Mouse (Mus musculus) neural tube, embryonic 12.5 days (tissue): ENCODE results near the gene Gm10197. TPM values are rescaled to one million over a fixed set of nuclear protein-coding genes. Genes with fewer than 3 reads are reported as not detected.

Experiments
- ATAC-seq: fragments of 200-750 bp; cut with Nextera tagmentation; 2 replicates; pipeline ENCODE4 v1.8.0; 2017; ENCODE audit warnings: low read depth, mild to moderate bottlenecking, moderate TSS enrichment, moderate library complexity; ENCODE audit not compliant: low FRiP score
- H3K27ac ChIP-seq: fragments of 300-500 bp; sonication (generic); 2 replicates; pipeline ENCODE4 v1.5.1; 2016
- H3K27me3 ChIP-seq: fragments of 300-500 bp; sonication (generic); replicated peaks from 2 replicates; pipeline ENCODE4 v1.6.1; 2016; ENCODE audit warnings: mild to moderate bottlenecking
- H3K36me3 ChIP-seq: fragments of 300-500 bp; sonication (generic); 2 replicates; pipeline ENCODE4 v1.6.1; 2016; ENCODE audit warnings: mild to moderate bottlenecking
- H3K4me1 ChIP-seq: fragments of 300-500 bp; sonication (generic); 2 replicates; pipeline ENCODE4 v1.6.1; 2016
- H3K4me2 ChIP-seq: fragments of 300-500 bp; sonication (generic); replicated peaks from 2 replicates; pipeline ENCODE4 v1.6.1; 2016; ENCODE audit warnings: mild to moderate bottlenecking
- H3K4me3 ChIP-seq: fragments of 300-500 bp; sonication (generic); 2 replicates; pipeline ENCODE4 v1.5.1; 2016
- H3K9ac ChIP-seq: fragments of 300-500 bp; sonication (generic); 2 replicates; pipeline ENCODE4 v1.6.1; 2016; ENCODE audit warnings: mild to moderate bottlenecking
- H3K9me3 ChIP-seq: fragments of 300-500 bp; sonication (generic); 2 replicates; pipeline ENCODE4 v1.6.1; 2016; ENCODE audit warnings: mild to moderate bottlenecking
- WGBS: fragments of 180-500 bp; shearing (Covaris S2); methylation state at CpG from one replicate; pipeline ENCODE4 v1.1.7; 2016; 5-methylcytosine and 5-hydroxymethylcytosine counted together
- polyA plus RNA-seq: library from polyadenylated mRNA; unstranded; fragments of >200 nt; fragmentation: Nextera tagmentation; extraction: Ambion mirVana; gene quantifications from 2 replicates; pipeline ENCODE4 v1.2.1, GENCODE M21; 2016

The Gm10197 gene
- polyA plus RNA-seq, 1 experiment from 2014 or later, result not detected

- ATAC-seq, result no peak
- Histone ChIP-seq H3K36me3 (peaks cover 5% of the 10 kb centered on the region; the same call in 1 of the 2 replicates), H3K9ac (no peak overlapping the region), H3K27ac (no peak overlapping the region), H3K9me3 (no peaks in the 10 kb centered on the region), H3K27me3 (no peaks in the 10 kb centered on the region), H3K4me2 (no peak overlapping the region), H3K4me3 (no peak overlapping the region), H3K4me1 (no peaks in the 10 kb centered on the region)
- 73% methylated on average over 14 of the region's 14 CpGs for WGBS
Measured at GRCm38 (mm10) chr19:53345766-53346165, 25.8 kb downstream of the Gm10197 start.

DNA sequence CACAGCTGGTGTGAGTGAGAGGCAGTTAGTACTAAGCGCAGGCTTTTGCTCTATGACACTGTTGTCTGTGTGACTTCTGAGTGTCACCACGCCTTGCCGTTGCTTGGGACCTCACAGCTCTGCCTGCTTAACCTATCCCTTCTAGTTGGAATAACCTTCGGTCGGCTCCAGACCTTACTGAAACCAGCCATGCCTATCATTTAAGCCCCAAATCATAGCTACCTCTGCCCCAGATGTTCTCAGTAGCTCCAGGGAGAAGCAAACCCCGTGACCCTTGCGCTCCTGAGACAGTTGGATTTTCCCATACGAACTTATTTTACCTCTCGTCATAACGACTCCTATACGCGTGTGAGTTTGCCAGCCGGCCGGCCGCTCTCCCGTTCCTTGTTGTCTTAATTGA, 27.5 kb downstream of the Gm10197 start:
- no peak for ATAC-seq
- Histone ChIP-seq H3K4me2 (no peak overlapping the region), H3K9me3 (no peaks in the 10 kb centered on the region), H3K9ac (no peak overlapping the region), H3K27ac (no peak overlapping the region), H3K36me3 (0 out of 2 replicates have a peak, but pooled peaks cover 3% of the 10 kb centered on the region), H3K4me3 (no peak overlapping the region), H3K27me3 (no peaks in the 10 kb centered on the region), H3K4me1 (no peaks in the 10 kb centered on the region)
- 90% methylated on average over 16 of the region's 16 CpGs for WGBS

GRCm38 (mm10) chr19:53343174-53343881, 28.2 kb downstream of the Gm10197 start:
- no peak overlapping the region for H3K4me2 ChIP-seq
- no peaks in the 10 kb centered on the region for H3K4me1 ChIP-seq
- H3K4me3 ChIP-seq, result no peak overlapping the region
- no peaks in the 10 kb centered on the region for H3K9me3 ChIP-seq
- no peak overlapping the region for H3K9ac ChIP-seq
- H3K27ac ChIP-seq, result no peak overlapping the region
- ATAC-seq, result no peak
- 89% methylated on average over 13 of the region's 13 CpGs for WGBS
- peaks cover 5% of the 10 kb centered on the region; the same call in 1 of the 2 replicates for H3K36me3 ChIP-seq
- no peaks in the 10 kb centered on the region for H3K27me3 ChIP-seq

GRCm38 (mm10) chr19:53340423-53340822, 31.1 kb downstream of the Gm10197 start:
- Histone ChIP-seq H3K36me3 (peaks cover 15% of the 10 kb centered on the region), H3K4me2 (no peak overlapping the region), H3K4me1 (no peaks in the 10 kb centered on the region), H3K27me3 (no peaks in the 10 kb centered on the region), H3K9me3 (no peaks in the 10 kb centered on the region; the same call in 1 of the 2 replicates), H3K4me3 (no peak overlapping the region), H3K27ac (no peak overlapping the region), H3K9ac (no peak overlapping the region)
- ATAC-seq, result no peak
- WGBS, result 37% methylated on average over 6 of the region's 6 CpGs

GRCm38 (mm10) chr19:53335241-53335640, 36.3 kb downstream of the Gm10197 start:
- no peak overlapping the region for H3K4me3 ChIP-seq
- H3K4me1 ChIP-seq, result peaks cover 7% of the 10 kb centered on the region
- peaks cover 32% of the 10 kb centered on the region for H3K36me3 ChIP-seq
- no peaks in the 10 kb centered on the region; the same call in 1 of the 2 replicates for H3K9me3 ChIP-seq
- H3K27ac ChIP-seq, result no peak overlapping the region
- no peak overlapping the region for H3K9ac ChIP-seq
- H3K27me3 ChIP-seq, result no peaks in the 10 kb centered on the region
- no peak for ATAC-seq
- H3K4me2 ChIP-seq, result no peak overlapping the region
- 96% methylated on average over 9 of the region's 9 CpGs for WGBS

GRCm38 (mm10) chr19:53333730-53334129, 37.8 kb downstream of the Gm10197 start:
- peaks cover 12% of the 10 kb centered on the region for H3K4me1 ChIP-seq
- WGBS, result 93% methylated on average over 6 of the region's 6 CpGs
- H3K27me3 ChIP-seq, result no peaks in the 10 kb centered on the region
- H3K4me2 ChIP-seq, result no peak overlapping the region
- H3K9me3 ChIP-seq, result no peaks in the 10 kb centered on the region; the same call in 1 of the 2 replicates
- H3K9ac ChIP-seq, result no peak overlapping the region
- H3K27ac ChIP-seq, result no peak overlapping the region
- no peak for ATAC-seq
- peaks cover 31% of the 10 kb centered on the region for H3K36me3 ChIP-seq
- no peak overlapping the region for H3K4me3 ChIP-seq

DNA sequence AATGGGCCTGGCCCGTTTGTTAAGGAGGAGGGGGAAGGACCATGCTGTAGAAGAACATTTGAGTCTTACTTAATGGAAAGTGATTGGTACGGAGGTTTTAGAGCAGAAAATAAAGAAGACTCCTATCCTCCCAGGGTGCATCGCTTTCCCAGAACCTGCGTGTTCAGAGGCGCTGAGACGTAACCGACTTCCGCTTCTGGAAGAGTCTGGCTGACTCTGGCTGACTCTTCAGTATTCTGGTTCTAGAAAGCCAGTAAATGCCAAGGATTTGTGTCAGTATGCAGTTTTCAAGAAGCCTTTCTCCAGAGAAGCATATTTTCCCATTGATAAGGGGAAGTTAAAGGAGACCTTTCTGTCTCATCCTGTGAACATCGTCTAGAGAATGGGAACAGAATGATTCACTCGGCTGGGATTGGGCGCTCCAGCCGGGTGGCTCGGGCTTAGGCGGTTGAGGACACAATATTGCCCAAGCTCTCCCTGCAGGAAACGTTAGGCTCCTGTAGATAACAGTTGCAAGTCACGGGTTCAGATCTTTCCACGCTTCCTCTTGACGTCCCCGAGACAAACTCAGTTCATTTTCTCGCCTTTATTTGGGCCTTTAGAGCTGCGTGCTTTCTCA, 39.6 kb downstream of the Gm10197 start:
- no peaks in the 10 kb centered on the region for H3K9me3 ChIP-seq
- H3K36me3 ChIP-seq, result peaks cover 18% of the 10 kb centered on the region
- peaks cover 12% of the 10 kb centered on the region for H3K4me1 ChIP-seq
- no peak overlapping the region for H3K27ac ChIP-seq
- no peak for ATAC-seq
- no peak overlapping the region for H3K4me3 ChIP-seq
- no peak overlapping the region for H3K4me2 ChIP-seq
- no peak overlapping the region for H3K9ac ChIP-seq
- no peaks in the 10 kb centered on the region for H3K27me3 ChIP-seq
- WGBS, result 95% methylated on average over 21 of the region's 21 CpGs

DNA sequence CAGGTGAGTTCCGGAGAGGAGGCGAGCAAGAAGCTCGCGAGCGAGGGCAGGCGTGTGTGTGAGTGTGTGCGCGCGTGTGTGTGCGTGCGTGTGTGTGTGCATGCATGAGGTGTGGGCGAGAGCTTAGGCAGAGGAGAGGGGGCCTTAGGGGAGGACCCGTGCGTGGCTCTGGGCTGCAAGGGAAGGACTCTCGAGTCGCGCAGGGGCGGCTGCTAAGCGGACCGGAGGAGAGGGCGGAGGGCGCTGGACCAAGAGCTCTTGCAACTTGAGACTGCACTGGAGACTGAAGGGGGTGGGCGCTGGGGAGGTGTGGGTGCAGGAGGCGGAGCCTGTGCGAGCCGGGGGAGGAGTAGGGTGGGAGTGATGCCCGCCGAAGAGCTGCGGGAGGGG, 41.6 kb downstream of the Gm10197 start:
- H3K27ac ChIP-seq, result no peak overlapping the region
- under 1% methylated on average over 29 of the region's 29 CpGs for WGBS

DNA sequence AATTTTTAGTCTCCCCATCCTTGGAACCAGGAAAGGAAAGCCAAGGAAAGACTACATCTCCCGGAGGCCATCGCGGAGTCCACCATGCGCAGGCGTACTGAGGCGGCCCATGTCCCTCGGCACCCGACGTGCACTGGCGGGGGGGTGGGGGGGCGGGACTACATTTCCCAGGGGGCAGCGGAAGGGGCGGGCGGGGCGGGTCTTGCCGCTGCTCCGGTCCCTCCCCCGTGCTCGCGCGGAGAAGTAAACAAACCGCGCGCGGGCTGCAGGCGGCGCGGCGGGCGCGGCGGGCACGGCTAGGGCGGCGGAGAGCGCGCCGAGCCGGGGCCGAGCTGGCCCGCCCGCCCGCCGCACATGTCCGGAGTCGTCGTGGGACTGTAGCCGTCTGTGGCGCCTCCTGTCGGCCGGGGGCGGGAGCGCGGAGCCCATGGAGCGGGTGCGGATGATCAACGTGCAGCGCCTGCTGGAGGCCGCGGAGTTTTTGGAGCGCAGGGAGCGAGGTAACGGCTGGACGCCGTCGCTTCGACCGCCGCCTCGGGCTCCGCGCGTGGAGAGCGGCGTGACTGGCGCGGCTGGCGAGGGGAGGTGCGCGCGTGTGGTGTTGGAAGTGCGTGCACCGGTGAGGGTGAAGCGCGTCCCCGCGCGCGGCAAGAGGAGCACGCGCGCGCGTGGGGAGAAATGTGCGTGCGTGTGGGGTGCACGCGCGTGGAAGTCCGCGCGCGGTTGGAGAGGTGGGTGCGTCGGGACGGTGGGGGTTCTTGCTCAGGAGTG, 42.2 kb downstream of the Gm10197 start:
- Histone ChIP-seq H3K4me2 (peak overlapping the region; percentile 100), H3K4me3 (peak overlapping the region; percentile 74), H3K9me3 (no peaks in the 10 kb centered on the region), H3K4me1 (peaks cover 32% of the 10 kb centered on the region), H3K9ac (peak overlapping the region; percentile 72), H3K36me3 (peaks cover 18% of the 10 kb centered on the region), H3K27ac (no peak overlapping the region), H3K27me3 (no peaks in the 10 kb centered on the region)
- WGBS, result under 1% methylated on average over 100 of the region's 106 CpGs
- peak; percentile 75 for ATAC-seq

More for the DNA sequence above, 41.6 kb downstream of the Gm10197 start:
- Histone ChIP-seq H3K9ac (peak overlapping the region; percentile 72), H3K9me3 (no peaks in the 10 kb centered on the region), H3K4me2 (peak overlapping the region; percentile 100), H3K27me3 (no peaks in the 10 kb centered on the region), H3K4me3 (peak overlapping the region; percentile 74), H3K4me1 (peaks cover 27% of the 10 kb centered on the region), H3K36me3 (peaks cover 18% of the 10 kb centered on the region)
- ATAC-seq, result peak; percentile 72

DNA sequence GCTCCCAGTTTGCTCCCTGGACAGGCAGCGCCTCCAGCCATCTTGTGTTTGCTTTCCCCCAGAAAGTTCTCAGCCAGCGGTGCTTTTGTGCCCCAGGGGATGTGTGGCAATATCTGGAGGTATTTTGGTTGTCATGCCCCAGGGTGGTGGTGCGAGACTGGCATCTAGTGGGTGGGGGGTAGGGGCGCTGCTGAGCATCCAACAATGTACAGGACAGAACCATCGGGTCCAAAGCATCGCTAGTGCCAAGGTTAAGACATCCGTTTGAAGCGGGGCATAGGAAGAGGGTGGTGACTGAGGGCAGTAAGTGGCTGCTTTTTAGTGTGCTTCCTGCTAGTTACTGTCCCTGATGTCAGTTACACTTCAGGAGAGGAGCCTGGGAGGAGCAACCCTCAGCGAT, 43.5 kb downstream of the Gm10197 start:
- 74% methylated on average over 9 of the region's 9 CpGs for WGBS
- Histone ChIP-seq H3K9me3 (no peaks in the 10 kb centered on the region), H3K4me2 (no peak overlapping the region), H3K27ac (no peak overlapping the region), H3K36me3 (peaks cover 16% of the 10 kb centered on the region), H3K27me3 (no peaks in the 10 kb centered on the region), H3K4me3 (no peak overlapping the region), H3K4me1 (peaks cover 36% of the 10 kb centered on the region), H3K9ac (no peak overlapping the region)
- ATAC-seq, result no peak

DNA sequence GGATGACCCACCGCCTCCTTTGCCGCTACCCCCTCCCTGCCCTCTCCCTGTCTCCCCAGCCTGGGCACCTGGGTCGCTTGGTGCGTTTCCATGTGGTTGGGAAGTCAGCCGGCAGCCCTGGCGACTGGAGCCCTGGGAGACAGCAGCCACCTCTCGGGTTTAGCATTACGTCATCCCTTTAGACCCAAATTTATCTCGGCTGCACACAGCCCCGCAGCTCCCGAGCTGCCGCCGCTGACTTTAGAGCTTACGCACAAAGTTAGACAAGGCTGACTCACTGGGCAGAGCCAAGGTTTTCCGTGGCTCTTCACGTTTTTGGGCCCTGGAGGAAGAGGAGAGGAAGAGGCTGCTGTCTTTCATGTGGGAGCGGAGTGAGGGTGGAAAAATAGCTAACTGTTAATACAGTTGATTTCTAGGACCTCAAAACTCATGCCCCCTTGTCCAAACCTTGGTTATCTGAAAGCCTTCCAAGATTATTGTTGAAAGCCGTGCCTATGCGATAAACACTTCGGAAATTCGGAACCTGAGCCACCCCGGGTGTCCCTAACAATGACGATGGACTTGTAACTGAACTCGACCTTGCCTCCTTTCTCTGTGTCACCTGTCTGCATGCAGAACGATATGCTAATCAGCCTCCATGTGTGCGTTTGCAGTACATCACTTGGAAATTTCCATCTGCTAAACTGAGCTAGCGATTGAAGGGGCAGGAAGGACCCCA, 45.8 kb downstream of the Gm10197 start:
- Histone ChIP-seq H3K4me2 (peak overlapping the region; percentile 48), H3K4me1 (peaks cover 44% of the 10 kb centered on the region), H3K4me3 (no peak overlapping the region), H3K9ac (0 out of 2 replicates have a peak overlapping the region, but pooled peaks have one; percentile 38), H3K27me3 (no peaks in the 10 kb centered on the region), H3K27ac (no peak overlapping the region), H3K36me3 (no peaks in the 10 kb centered on the region), H3K9me3 (no peaks in the 10 kb centered on the region)
- no peak for ATAC-seq
- WGBS, result 12% methylated on average over 27 of the region's 27 CpGs

GRCm38 (mm10) chr19:53324866-53325265, 46.7 kb downstream of the Gm10197 start:
- H3K27ac ChIP-seq, result no peak overlapping the region
- no peak overlapping the region for H3K4me3 ChIP-seq
- H3K36me3 ChIP-seq, result no peaks in the 10 kb centered on the region
- no peak overlapping the region for H3K9ac ChIP-seq
- no peaks in the 10 kb centered on the region for H3K27me3 ChIP-seq
- ATAC-seq, result no peak
- peaks cover 38% of the 10 kb centered on the region for H3K4me1 ChIP-seq
- H3K9me3 ChIP-seq, result no peaks in the 10 kb centered on the region
- peak overlapping the region; percentile 48 for H3K4me2 ChIP-seq
- 48% methylated on average over 6 of the region's 6 CpGs for WGBS
